Mouse (Mus musculus) lung, embryonic 16.5 days (tissue): ENCODE results near the gene Med13l. TPM values are rescaled to one million over a fixed set of nuclear protein-coding genes. Genes with fewer than 3 reads are reported as not detected.

Experiments used
- ATAC-seq: fragments of 200-750 bp; cut with Nextera tagmentation; 2 replicates; pipeline ENCODE4 v1.8.0; 2017; ENCODE audit warnings: low read depth, mild to moderate bottlenecking, moderate library complexity
- H3K27ac ChIP-seq: fragments of 300-500 bp; sonication (generic); 2 replicates; pipeline ENCODE4 v1.5.1; 2014; ENCODE audit warnings: mild to moderate bottlenecking, control low read depth, low read length
- H3K27me3 ChIP-seq: fragments of 300-500 bp; sonication (generic); 2 replicates; pipeline ENCODE4 v1.6.1; 2014; ENCODE audit warnings: low read depth, low read length, mixed read lengths; ENCODE audit not compliant: control insufficient read depth, insufficient read depth
- H3K36me3 ChIP-seq: fragments of 300-500 bp; sonication (generic); 2 replicates; pipeline ENCODE4 v1.6.1; 2014; ENCODE audit warnings: low read length; ENCODE audit not compliant: control insufficient read depth, insufficient read depth
- H3K4me1 ChIP-seq: fragments of 300-500 bp; sonication (generic); replicated peaks from 2 replicates; pipeline ENCODE4 v1.6.1; 2014; ENCODE audit warnings: low read length, mixed read lengths; ENCODE audit not compliant: control insufficient read depth, insufficient read depth
- H3K4me2 ChIP-seq: fragments of 300-500 bp; sonication (generic); 2 replicates; pipeline ENCODE4 v1.6.1; 2014; ENCODE audit warnings: low read depth, low read length, control low read depth
- H3K4me3 ChIP-seq: fragments of 300-500 bp; sonication (generic); 2 replicates; pipeline ENCODE4 v1.5.1; 2014; ENCODE audit warnings: mild to moderate bottlenecking, low read length, control low read depth
- H3K9ac ChIP-seq: fragments of 300-500 bp; sonication (generic); 2 replicates; pipeline ENCODE4 v1.6.1; 2014; ENCODE audit warnings: low read length, control low read depth
- H3K9me3 ChIP-seq: fragments of 300-500 bp; sonication (generic); 2 replicates; pipeline ENCODE4 v1.6.1; 2016; ENCODE audit warnings: low read length; ENCODE audit not compliant: control insufficient read depth
- WGBS: fragments of 180-500 bp; shearing (Covaris S2); extraction: QIAGEN DNeasy Blood & Tissue Kit; methylation state at CpG from one replicate; pipeline ENCODE4 v1.1.7; 2014; 5-methylcytosine and 5-hydroxymethylcytosine counted together
- polyA plus RNA-seq: library from polyadenylated mRNA; unstranded; fragments of >200 nt; fragmentation: Nextera tagmentation; extraction: Ambion mirVana; gene quantifications from 2 replicates; pipeline ENCODE4 v1.2.1, GENCODE M21; 2015

Gene Med13l
- polyA plus RNA-seq, 1 experiment from 2014 or later: 9.5 TPM

GRCm38 (mm10) chr5:118700978-118701377 lies 140.5 kb downstream of the Med13l start:
- H3K9me3 ChIP-seq: no peaks in the 10 kb centered on the region
- ATAC-seq: no peak
- H3K4me3 ChIP-seq: no peak overlapping the region
- peaks cover 15% of the 10 kb centered on the region for H3K4me1 ChIP-seq
- 70% methylated on average over 4 of the region's 4 CpGs for WGBS
- H3K27me3 ChIP-seq: no peaks in the 10 kb centered on the region
- no peak overlapping the region for H3K4me2 ChIP-seq
- no peak overlapping the region for H3K27ac ChIP-seq
- no peaks in the 10 kb centered on the region for H3K36me3 ChIP-seq
- H3K9ac ChIP-seq: no peak overlapping the region

DNA sequence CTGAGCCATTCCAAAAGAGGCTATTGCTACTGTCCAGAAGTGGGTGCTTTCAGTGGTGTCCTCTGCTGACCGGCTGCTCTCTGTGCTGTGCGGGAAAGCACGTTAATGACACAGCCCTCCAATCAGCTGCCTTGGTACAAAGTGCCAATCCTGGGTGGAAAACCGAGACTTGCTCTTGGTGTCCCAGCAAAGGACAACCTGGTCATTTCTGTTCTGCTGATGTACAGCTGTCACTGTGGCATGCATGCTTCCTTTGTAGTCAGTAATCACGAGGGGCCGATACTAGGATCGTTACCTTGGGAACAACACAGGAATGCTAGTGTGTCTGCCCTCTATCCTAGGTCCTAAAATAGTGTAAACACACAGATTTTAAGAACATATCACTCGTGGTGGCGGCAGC lies 142.2 kb downstream of the Med13l start:
- ATAC-seq: no peak
- 41% methylated on average over 9 of the region's 9 CpGs for WGBS
- H3K9ac ChIP-seq: no peak overlapping the region
- no peaks in the 10 kb centered on the region for H3K36me3 ChIP-seq
- H3K4me2 ChIP-seq: no peak overlapping the region
- no peak overlapping the region for H3K27ac ChIP-seq
- H3K4me3 ChIP-seq: no peak overlapping the region
- no peaks in the 10 kb centered on the region for H3K9me3 ChIP-seq
- peaks cover 23% of the 10 kb centered on the region for H3K4me1 ChIP-seq
- no peaks in the 10 kb centered on the region for H3K27me3 ChIP-seq

- Histone ChIP-seq H3K4me1 (peaks cover 33% of the 10 kb centered on the region), H3K27me3 (no peaks in the 10 kb centered on the region), H3K9ac (no peak overlapping the region), H3K4me2 (no peak overlapping the region), H3K4me3 (no peak overlapping the region), H3K27ac (no peak overlapping the region), H3K9me3 (no peaks in the 10 kb centered on the region), H3K36me3 (no peaks in the 10 kb centered on the region)
- 88% methylated on average over 3 of the region's 3 CpGs for WGBS
- ATAC-seq: no peak
Observed at GRCm38 (mm10) chr5:118704148-118704547, 143.7 kb downstream of the Med13l start.

DNA sequence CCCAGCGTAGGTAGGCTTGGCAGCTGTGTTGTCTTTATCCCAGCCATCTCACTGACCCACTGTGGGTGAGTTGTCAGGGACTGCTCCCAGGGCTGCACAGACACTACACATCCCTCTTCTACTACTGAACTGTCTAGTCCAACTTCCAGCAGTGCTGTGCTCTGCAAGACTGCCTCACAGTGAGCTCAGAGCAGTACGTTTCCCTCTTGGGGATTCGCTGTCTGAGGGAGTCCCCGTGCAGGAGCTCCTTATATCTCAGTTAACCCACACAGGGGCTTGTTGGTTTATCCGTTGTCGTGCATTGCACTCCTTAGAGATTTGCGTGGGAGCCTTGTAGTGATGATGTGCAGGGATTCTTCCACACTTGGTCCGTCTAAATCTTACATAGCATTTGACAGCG lies 144.5 kb downstream of the Med13l start:
- no peak for ATAC-seq
- no peaks in the 10 kb centered on the region for H3K36me3 ChIP-seq
- no peaks in the 10 kb centered on the region for H3K27me3 ChIP-seq
- H3K4me2 ChIP-seq: no peak overlapping the region
- H3K9ac ChIP-seq: no peak overlapping the region
- no peak overlapping the region for H3K4me3 ChIP-seq
- H3K4me1 ChIP-seq: peaks cover 37% of the 10 kb centered on the region
- 82% methylated on average over 9 of the region's 9 CpGs for WGBS
- no peak overlapping the region for H3K27ac ChIP-seq
- H3K9me3 ChIP-seq: no peaks in the 10 kb centered on the region

DNA sequence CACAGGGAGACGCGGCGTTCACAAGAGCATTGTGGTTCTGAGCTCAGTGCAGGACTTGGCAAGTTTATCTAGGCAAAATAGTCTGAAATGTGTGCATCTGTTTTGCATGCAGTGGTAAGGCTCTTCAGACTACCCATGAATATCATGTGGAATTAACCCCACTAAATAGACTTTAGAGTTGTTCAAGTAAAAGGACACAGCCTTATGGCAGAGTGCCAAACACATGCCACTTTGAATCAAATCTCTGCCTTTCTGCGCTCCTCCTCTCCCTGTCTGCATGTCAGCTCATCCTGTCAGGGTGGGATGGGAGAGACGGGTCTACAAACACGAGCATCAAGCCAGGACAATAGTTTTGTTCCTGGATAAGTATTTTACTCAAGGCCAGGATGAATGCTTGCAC lies 145.5 kb downstream of the Med13l start:
- H3K4me3 ChIP-seq: no peak overlapping the region
- H3K9me3 ChIP-seq: no peaks in the 10 kb centered on the region
- H3K4me1 ChIP-seq: peaks cover 39% of the 10 kb centered on the region
- 56% methylated on average over 6 of the region's 6 CpGs for WGBS
- no peak overlapping the region for H3K27ac ChIP-seq
- H3K9ac ChIP-seq: no peak overlapping the region
- H3K4me2 ChIP-seq: no peak overlapping the region
- no peaks in the 10 kb centered on the region for H3K36me3 ChIP-seq
- ATAC-seq: no peak
- H3K27me3 ChIP-seq: no peaks in the 10 kb centered on the region

GRCm38 (mm10) chr5:118706414-118706813 lies 145.9 kb downstream of the Med13l start:
- WGBS: 62% methylated on average over 3 of the region's 3 CpGs
- ATAC-seq: no peak
- H3K27me3 ChIP-seq: no peaks in the 10 kb centered on the region

GRCm38 (mm10) chr5:118707501-118707900 lies 147.0 kb downstream of the Med13l start:
- no peak for ATAC-seq
- H3K4me3 ChIP-seq: no peak overlapping the region
- H3K27ac ChIP-seq: no peak overlapping the region
- 57% methylated on average over 5 of the region's 5 CpGs for WGBS
- no peaks in the 10 kb centered on the region for H3K27me3 ChIP-seq
- no peak overlapping the region for H3K4me2 ChIP-seq
- H3K4me1 ChIP-seq: peaks cover 33% of the 10 kb centered on the region
- H3K36me3 ChIP-seq: no peaks in the 10 kb centered on the region
- no peaks in the 10 kb centered on the region for H3K9me3 ChIP-seq
- H3K9ac ChIP-seq: no peak overlapping the region

More at GRCm38 (mm10) chr5:118706414-118706813, 145.9 kb downstream of the Med13l start:
- no peak overlapping the region for H3K9ac ChIP-seq
- H3K4me1 ChIP-seq: peaks cover 35% of the 10 kb centered on the region
- H3K9me3 ChIP-seq: no peaks in the 10 kb centered on the region
- H3K36me3 ChIP-seq: no peaks in the 10 kb centered on the region
- no peak overlapping the region for H3K4me2 ChIP-seq
- H3K4me3 ChIP-seq: no peak overlapping the region
- no peak overlapping the region for H3K27ac ChIP-seq

DNA sequence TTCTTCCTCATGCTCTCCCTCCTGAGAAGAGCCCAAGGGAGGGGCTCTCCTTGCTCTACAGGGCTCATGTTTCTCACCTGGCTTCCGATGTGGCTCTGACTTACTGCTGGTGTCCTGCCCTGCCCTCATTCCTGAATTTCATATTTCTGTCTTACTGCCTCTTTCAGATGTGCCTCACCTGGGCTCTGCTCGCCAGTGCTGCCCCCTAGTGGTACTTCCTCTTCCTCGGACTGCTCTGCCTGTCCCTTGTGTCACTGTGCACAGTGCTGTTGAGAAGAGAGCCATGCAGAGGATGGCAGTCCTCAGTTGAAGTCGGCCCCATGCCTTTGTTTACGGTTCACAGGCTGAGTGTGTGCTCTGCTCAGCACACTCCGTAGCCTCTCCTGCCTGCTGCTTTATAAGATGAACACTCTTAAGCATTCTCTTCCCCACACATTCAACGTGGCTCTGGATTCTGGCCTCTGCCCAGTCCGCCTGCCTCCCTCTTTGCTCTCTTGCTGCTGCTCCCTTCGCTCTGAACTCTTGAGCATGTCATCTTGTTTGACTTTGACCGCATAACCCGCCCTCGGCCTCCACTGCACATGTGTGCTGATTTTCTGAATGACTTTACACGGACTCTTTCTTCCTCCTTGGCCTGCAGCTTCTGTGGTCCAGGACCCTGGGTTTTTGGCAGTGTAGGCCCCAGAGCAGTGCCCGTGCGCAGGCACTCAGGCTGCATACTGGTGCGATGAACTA lies 147.9 kb downstream of the Med13l start:
- ATAC-seq: peak; percentile 55
- no peak overlapping the region for H3K4me2 ChIP-seq
- no peaks in the 10 kb centered on the region for H3K9me3 ChIP-seq
- H3K9ac ChIP-seq: no peak overlapping the region
- peaks cover 29% of the 10 kb centered on the region for H3K4me1 ChIP-seq
- H3K36me3 ChIP-seq: no peaks in the 10 kb centered on the region
- no peaks in the 10 kb centered on the region for H3K27me3 ChIP-seq
- no peak overlapping the region for H3K4me3 ChIP-seq
- no peak overlapping the region for H3K27ac ChIP-seq
- 50% methylated on average over 16 of the region's 16 CpGs for WGBS

DNA sequence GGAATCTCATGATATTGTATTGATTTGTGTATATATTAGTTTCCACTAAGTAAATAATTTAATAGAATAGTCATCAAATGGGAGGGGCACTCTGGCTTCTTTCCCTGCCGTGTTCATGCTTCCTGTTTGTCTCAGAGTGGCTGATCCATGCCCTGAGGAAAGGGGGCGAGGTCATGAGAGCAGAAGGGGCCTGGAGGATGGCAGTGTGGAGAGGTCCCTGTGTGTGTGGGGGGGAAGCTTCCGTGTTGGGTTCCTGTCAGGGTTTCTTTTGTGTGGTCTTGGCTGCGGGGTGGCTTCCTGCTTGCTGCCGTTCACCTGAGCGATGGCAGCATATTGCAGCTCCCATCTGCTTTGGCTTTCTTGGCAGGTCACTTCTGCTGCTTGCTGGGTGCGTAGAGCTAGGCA lies 149.4 kb downstream of the Med13l start:
- peak; percentile 67 for ATAC-seq
- 59% methylated on average over 7 of the region's 7 CpGs for WGBS
- H3K4me3 ChIP-seq: no peak overlapping the region
- no peak overlapping the region for H3K27ac ChIP-seq
- peaks cover 29% of the 10 kb centered on the region for H3K4me1 ChIP-seq
- no peaks in the 10 kb centered on the region for H3K27me3 ChIP-seq
- no peak overlapping the region for H3K4me2 ChIP-seq
- no peak overlapping the region for H3K9ac ChIP-seq
- H3K9me3 ChIP-seq: no peaks in the 10 kb centered on the region
- H3K36me3 ChIP-seq: no peaks in the 10 kb centered on the region
